Mouse (Mus musculus): ENCODE data around the gene Tmem191c.

Tmem191c gene

DNA sequence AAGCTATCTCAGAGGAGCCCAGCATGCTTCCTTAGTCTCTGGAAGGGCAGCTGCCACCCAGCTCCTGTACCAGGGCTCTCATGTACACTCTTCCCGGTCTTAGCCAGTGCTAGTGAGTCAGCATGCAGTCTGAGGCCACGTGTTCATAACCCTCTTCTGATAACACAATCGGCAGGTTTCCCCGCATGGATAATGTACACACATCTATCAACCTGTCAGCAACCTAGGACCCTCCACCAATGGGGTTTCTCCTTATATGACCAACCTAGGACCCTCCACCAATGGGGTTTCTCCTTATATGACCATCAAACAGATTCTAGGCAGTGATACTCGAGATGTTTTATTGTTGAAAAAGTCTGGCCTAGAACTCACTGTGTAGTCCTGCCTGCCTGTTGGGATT lies 7.9 kb upstream of the Tmem191c start:
- DNase-seq, result no peak

GRCm38 (mm10) chr16:17269872-17270271 lies 6.0 kb upstream of the Tmem191c start:
- DNase-seq, result no peak

DNA sequence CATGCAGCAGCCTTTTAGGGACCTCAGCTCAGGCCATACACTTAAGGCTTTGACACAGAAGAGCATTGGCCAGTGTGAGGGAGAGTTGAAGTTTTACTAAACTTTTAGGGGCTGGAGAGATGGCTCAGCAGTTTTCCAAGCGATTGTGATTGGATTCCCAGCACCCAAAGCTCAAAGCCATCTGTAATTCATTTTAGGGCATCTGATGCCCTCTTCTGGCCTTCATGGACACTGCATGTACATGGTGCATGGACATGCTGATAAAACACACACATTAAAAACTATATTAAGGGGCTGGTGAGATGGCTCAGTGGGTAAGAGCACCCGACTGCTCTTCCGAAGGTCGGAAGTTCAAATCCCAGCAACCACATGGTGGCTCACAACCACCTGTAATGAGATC lies 4.8 kb upstream of the Tmem191c start:
- DNase-seq, result peak; percentile 71

DNA sequence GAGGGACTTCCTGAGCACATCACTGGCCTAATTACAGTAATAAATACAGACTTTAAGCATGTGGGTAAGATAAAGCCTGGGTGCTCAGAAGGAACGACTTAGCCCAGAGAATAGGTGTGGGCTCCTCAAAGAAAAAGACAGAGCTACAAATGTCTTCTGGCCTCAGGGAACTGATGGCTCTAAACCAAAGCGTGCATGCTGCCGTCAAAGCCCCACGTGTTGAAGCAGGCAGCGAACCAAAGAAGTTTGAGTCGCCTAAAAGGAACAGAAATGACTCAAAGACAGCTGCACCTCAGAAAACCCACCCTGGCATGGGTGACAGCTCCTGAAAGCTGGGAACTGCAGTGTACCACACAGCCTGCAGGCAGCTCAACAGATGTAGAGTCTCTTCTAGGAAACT lies 4.0 kb upstream of the Tmem191c start:
- DNase-seq, result no peak

GRCm38 (mm10) chr16:17276164-17277151 lies 581 bp downstream of the Tmem191c start:
- DNase-seq, result peak; percentile 96

DNA sequence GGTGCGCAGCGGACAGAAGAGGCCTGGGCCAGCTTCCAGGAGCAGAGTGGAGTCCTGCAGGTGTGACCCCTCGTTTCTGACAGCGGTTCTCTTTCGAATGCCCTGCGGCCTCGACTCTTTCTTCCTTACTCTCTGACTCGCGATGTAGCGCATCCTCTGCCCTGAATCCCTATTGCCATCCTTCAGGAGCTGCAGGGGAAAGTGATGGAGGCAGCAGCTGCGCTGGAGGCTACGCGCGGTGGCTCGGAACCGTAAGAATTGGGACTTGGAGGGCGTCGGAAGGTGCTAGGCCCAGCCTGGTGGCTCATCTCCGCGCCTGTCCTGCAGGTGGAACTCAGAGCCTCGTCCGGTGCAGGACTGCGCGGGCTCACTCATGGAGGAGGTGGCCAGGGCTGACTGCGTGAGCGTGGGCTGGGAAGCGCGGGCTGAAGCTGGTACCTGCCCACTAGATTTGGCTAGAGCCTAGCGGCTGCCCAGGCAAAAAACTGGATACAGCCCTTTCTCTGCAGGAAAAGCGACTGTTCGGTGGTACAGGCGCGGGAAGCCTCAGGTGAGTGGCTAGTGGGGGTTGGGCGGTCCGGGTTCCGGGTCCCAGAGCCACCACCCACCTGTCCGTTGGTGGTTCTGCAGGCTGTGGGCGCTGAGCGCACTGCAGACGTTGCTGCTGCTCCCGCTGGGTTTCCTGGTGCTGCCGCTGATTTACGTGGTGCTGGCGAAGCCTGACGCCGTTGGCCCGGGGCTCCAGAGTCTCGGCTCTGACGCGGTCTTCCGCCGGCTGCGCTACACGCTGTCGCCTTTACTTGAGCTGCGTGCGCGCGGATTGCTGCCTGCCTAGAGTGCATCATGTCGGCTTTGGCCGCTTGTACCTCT lies 1.7 kb downstream of the Tmem191c start:
- DNase-seq, result peak; percentile 29

DNA sequence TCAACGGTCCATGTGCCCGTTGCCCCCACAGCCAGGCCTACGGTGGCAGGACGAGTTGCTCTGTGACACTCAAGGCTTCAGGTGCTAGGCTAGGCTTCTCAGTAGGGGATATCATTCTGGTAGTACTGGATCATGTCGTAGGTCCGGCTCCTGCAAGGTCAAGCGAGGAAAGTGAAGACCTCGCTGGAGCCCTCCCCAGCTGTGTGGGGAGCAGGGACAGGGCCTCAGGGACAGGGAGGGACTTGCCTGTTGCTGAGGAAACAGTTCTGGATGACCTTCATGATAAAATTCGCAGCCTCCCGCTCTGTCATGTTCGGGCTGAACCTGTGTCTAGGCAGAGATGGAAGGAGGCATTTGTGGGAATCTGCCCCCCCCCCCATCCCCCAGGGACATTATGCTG lies 4.6 kb downstream of the Tmem191c start:
- DNase-seq, result no peak

DNA sequence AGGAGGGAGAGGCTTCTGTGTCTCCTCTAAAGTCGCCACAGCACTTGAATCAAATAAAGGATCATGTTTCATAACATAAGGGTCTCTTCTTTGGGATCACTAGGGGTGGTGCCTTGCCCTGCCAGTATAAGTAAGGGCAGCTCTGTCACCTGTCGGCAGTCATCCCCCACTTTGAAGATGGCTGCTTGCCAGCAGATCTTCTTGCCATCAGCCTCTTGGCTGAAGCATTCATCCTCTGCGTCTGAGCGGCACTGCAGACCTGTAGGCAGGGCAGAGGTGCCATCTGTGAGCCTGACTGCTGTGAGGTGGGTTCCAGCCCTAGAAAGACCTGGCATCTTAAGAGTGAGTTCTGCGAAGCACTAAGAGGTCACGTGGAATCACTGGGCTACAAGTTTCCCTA lies 7.3 kb downstream of the Tmem191c start:
- no peak for DNase-seq

GRCm38 (mm10) chr16:17287103-17287502 lies 11.2 kb downstream of the Tmem191c start:
- DNase-seq, result no peak

- no peak for DNase-seq
Measured at GRCm38 (mm10) chr16:17291016-17291415, 15.1 kb downstream of the Tmem191c start.

GRCm38 (mm10) chr16:17292751-17293150 lies 16.9 kb downstream of the Tmem191c start:
- DNase-seq, result peak; percentile 84

DNA sequence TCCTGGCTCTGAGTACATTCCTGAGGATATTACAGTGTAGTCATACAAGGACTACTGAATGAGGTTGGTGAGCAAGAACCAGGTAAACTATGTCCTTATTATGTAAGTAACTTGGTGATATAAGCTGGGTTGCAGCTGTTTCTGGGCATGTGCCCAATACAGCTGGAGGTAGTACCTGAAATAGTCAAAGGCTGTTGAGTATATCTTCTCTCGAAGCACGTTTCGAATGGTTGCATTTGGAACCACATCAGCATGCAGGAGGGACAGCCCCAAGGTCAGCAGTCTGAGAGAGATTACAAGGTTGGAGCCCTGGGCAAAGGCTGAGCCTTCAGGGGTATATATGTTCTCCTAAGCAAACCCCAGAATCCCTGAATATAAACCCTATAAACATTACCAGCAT lies 24.9 kb downstream of the Tmem191c start:
- DNase-seq, result no peak

GRCm38 (mm10) chr16:17303521-17304245 lies 27.8 kb downstream of the Tmem191c start:
- DNase-seq, result no peak

GRCm38 (mm10) chr16:17307461-17307860 lies 31.6 kb downstream of the Tmem191c start:
- no peak for DNase-seq

DNA sequence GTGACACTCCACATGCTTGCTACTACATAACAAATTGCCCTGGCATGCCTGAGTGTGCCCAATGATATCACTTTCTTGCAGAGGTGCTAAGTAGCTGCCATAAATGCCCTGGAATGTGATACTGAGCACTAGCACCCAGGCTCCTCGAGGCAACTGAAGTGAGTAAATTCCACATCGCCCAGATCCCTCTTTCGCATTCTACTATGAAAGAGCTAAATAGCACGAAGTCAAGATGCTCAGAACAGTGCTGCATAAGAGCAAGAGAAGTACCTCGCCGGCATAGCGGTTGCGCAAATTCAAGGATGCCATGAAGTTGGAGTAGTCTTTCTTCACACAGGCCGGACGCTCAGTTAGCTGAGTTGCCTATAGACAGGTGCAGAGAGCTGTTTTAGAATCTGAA lies 33.2 kb downstream of the Tmem191c start:
- DNase-seq, result peak; percentile 14

- DNase-seq, result no peak
Measured at GRCm38 (mm10) chr16:17312531-17312930, 36.7 kb downstream of the Tmem191c start.

- no peak for DNase-seq
Measured at GRCm38 (mm10) chr16:17316554-17316953, 40.7 kb downstream of the Tmem191c start.

DNA sequence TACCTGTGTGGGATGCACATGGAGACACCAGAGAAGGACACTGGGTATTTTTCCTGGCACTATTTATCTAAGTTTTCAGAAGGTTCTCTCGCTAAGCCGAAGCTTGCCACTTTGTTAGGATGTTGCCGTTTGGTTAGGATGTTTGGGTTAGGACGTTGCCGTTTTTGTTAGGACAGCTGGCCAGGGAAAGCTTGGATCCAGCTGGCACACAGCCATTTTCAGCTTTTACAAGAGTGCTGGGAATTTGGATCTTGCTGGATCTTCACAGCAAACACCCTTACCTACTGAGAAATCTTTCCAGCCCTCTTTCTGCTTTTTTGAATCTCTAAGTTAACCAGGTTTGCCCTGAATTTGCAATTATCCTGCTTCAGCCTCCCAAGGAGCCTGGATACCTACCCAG lies 45.6 kb downstream of the Tmem191c start:
- peak; percentile 35 for DNase-seq

- no peak for DNase-seq
Measured at GRCm38 (mm10) chr16:17324745-17325144, 48.9 kb downstream of the Tmem191c start.

DNA sequence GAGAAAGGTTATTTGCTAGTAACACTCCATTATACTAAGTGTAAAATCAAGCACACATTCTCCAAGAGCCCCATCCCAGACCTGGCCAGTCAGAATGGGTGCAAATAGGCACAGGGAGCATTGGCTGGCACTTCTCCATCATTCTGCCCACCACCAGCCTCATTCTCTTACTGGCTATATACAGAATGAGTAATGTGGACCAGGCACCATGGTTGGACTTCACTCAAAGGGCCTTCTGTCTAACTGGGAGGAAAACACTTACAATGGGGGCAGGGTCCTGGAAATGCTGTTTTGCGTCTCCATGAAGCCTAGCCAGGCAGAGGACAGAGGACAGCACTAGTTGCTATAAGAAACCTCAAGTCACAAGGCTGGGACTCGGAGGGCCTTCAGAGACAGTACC lies 50.2 kb downstream of the Tmem191c start:
- no peak for DNase-seq

DNA sequence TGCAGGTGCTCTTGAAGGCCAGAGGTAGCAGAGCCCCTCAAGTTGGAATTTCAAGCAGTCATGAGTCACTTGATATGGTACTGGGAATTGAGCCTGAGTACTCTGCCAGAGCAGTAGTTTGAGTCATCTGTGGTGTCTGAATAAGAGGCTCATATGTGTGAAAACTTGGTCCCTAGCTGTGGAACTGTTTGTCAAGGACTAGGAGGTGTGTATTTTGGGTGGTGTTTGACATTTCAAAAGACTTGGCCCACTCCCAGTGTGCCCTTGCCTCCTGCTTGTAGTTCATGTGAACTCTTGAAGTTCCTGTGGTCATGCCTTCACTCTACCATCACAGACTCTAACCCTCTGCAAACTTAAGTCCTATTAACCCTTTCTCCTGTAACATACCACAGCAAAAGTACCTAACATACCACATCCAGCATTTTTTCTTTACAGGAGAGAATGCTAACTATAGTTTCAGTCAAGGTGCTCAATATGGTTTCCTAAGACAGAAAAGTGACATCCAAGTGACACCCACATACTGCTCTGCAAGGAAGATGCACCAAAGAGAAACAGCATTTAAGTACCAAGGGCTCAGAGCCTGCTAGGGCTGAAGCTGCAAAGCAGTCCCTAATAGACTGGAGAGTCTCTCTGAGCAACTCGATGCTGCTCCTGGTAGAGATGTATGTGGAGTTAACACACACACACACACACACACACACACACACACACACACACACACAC lies 54.1 kb downstream of the Tmem191c start:
- DNase-seq, result no peak

DNA sequence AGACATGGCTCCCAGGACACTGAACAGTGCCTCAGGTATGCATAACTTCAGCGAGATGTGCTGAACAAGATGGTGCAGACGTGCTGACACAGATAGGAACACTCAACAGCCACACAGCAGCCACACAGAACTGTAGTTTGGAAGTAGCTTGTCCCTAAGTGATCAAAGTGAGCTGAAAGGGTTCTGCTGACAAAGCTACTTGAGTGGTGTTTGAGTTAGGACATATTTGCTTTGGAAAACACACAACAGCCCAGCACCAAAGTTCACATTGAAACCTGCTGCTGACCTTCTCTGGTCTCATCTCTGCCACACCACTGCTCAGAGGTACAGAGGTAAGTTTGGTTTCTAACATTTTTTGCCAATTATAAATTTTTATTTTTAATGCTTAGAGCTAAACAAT lies 55.2 kb downstream of the Tmem191c start, which contains the start of gene Serpind1:
Gene Serpind1, plus strand, starts transcription at position 256 of the 400 bp plus-strand sequence.
- no peak for DNase-seq

Data from lung, postnatal 14 days (tissue).